Mouse (Mus musculus): ENCODE data around the gene Krtap10-4.
"Not testable (repeated sequence)": the region's sequence is repeated elsewhere in the genome, so short reads cannot be mapped to it uniquely, and the experiment has no call there.

Krtap10-4 gene

GRCm38 (mm10) chr10:77787876-77788275 lies 39.0 kb downstream of the Krtap10-4 start, which contains the start of gene Gm7137:
Gene Gm7137 (minus strand): TSS chr10:77788200.
- not testable (repeated sequence) for DNase-seq

- DNase-seq: not testable (repeated sequence)
Observed at GRCm38 (mm10) chr10:77783396-77783795, 43.5 kb downstream of the Krtap10-4 start.

- DNase-seq: not testable (repeated sequence)
Observed at GRCm38 (mm10) chr10:77782442-77782841, 44.5 kb downstream of the Krtap10-4 start, which contains the start of gene Gm3250. Gene Gm3250 (minus strand): TSS chr10:77782542.

GRCm38 (mm10) chr10:77776844-77777243 lies 50.1 kb downstream of the Krtap10-4 start, which contains the start of gene Gm7138:
Gene Gm7138 (minus strand): TSS chr10:77776944.
- DNase-seq: not testable (repeated sequence)
